Mouse (Mus musculus) bone marrow, adult 2 months (tissue): ENCODE measurements around the gene Mtmr10.

ENCODE experiments used
- CTCF ChIP-seq: fragments of 200-500 bp; IDR thresholded peaks from 2 replicates; pipeline ENCODE4 v1.5.1; 2011; ENCODE audit warnings: low read length, control low read depth; ENCODE audit not compliant: control insufficient read depth, insufficient read depth
- POLR2A ChIP-seq: fragments of 200-500 bp; IDR thresholded peaks from 2 replicates; pipeline ENCODE4 v1.6.1; 2011; ENCODE audit warnings: low read depth, mild to moderate bottlenecking, control low read depth, low read length, borderline replicate concordance; ENCODE audit not compliant: control insufficient read depth

DNA sequence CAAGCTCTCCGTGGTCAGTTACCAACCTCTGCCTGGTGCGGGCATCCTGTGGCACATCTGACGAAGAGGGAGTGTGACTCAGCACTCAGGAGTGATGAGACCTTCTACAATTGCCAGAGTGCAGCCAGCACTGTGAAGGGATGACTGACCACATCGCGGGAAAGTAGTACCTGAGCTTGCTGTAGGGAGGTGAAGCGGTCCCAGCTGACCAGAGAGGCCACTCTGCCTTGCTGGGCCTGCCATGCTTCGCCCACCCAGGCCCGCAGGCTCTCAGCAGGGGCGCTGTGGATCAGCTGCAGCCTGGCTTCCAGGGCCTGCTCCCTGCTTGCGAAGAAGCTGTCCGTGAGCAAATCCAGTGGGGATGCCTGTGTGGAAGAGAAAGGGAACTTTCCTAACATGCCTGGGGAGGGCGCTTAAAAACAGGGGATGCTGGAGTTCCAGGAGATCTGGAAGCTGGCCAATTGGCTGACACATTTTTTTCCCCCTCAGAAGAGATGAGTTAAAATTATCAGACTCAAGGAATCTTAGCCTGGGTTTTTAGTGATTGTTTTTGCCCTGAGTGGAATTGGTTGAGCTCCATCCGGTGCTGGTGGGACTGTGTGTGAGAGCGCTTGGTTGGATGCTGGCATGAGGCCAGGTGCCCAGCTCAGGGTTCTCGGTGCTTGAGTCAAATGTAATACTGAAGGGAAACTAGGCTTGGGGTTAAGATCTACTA is 61.9 kb downstream of the Mtmr10 start:
- TF ChIP-seq CTCF: no peak
- TF ChIP-seq POLR2A: no peak
